Mouse (Mus musculus): ENCODE data around the gene Npr1. TPM values are rescaled to one million over a fixed set of nuclear protein-coding genes. Genes with fewer than 3 reads are reported as not detected.

Npr1 gene
- polyA plus RNA-seq, 1 experiment from 2014 or later: 9.2 TPM

DNA sequence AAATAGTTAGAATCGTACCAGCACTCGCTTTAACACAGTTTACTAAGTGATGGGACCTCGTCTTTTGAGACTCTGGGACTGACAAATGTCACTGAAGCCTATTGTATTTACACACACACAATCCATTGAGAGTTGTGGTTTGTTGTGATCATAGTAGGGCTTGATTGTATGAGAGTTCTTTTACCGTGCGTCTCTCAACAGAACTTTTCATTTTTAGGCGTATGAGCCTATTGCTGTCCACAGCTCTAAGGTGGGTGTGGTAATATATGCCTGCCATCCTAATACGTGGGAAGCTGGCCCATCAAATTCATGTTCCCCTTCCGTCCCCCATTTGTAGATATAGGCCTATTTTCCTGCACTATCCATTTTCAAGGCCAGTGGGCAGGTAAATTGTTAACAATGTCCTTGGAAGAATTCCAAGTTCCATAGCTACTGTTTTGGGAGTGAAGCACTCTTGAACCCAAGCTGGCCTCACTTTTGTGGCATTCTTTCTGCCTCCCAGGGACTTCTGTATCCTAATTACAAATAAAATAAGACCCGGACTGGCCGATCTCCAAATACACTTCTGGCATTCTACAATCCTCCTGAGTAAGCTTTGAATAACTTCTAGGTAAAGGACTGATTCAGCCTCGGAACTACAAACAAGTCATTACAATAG is 31.5 kb downstream of the Npr1 start:
- Histone ChIP-seq H3K4me1 (replicated peaks; ENCODE audit: control insufficient read depth, insufficient read depth, low read length) (peaks cover 32% of the 10 kb centered on the region), H3K27me3 (replicated peaks; ENCODE audit: control insufficient read depth, insufficient read depth, low read length) (no peaks in the 10 kb centered on the region), H3K27ac (ENCODE audit: low read depth, low read length) (peak overlapping the region; percentile 71), H3K4me3 (ENCODE audit: low read depth, low read length) (peak overlapping the region; percentile 63), H3K36me3 (ENCODE audit: control insufficient read depth, insufficient read depth, low read length) (no peaks in the 10 kb centered on the region), H3K4me2 (peak overlapping the region; percentile 76), H3K9me3 (ENCODE audit: control insufficient read depth, low read length) (no peaks in the 10 kb centered on the region), H3K9ac (ENCODE audit: low read depth, low read length) (peak overlapping the region; percentile 54)
- no peak for ATAC-seq (replicated peaks; ENCODE audit: low FRiP score)
- no peak for DNase-seq (ENCODE audit: low spot score)
- WGBS: 53% methylated on average over 11 of the region's 11 CpGs

DNA sequence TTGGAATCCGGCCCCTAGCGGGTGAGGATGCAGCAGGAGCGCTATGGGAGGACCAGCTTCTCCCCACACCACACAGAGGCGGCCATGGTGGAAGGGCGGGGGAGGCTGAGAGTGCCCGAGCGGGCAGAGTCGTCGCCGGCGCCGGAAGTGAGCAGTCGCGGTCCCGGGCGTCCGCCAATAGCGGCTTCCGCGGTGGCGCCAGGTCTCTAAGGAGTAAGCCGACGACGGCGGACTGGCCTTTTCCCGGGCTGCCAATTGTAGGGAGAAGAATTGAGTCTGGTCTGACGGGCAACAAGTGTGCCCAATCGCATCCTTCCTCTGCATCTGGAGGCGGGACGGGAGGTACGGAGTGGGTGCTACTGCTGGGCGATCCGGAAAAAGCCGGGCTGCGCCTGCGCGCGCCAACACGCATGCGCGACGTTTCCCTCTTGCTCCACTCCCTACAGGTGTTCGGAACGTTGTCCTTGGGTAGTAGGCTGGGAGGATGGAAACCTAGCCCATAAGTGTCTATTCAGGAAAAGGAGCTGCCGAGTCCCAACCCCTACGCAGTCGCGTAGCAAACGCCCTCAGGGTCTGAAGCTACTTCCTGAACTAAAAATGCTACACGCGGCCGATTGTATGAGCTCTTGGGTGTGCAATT is 32.2 kb downstream of the Npr1 start, which contains the start of gene Ints3:
TSS of gene Ints3 (minus strand) at position 242 of the 640 bp plus-strand sequence.
- Histone ChIP-seq H3K36me3 (ENCODE audit: control insufficient read depth, insufficient read depth, low read length) (no peaks in the 10 kb centered on the region), H3K4me2 (peak within 1 kb of the TSS; percentile 96), H3K4me3 (ENCODE audit: low read depth, low read length) (peak within 1 kb of the TSS; percentile 63), H3K9me3 (ENCODE audit: control insufficient read depth, low read length) (no peaks in the 10 kb centered on the region), H3K27ac (ENCODE audit: low read depth, low read length) (peak within 1 kb of the TSS; percentile 80), H3K4me1 (replicated peaks; ENCODE audit: control insufficient read depth, insufficient read depth, low read length) (peaks cover 38% of the 10 kb centered on the region), H3K9ac (ENCODE audit: low read depth, low read length) (peak within 1 kb of the TSS; percentile 78), H3K27me3 (replicated peaks; ENCODE audit: control insufficient read depth, insufficient read depth, low read length) (no peaks in the 10 kb centered on the region)
- ATAC-seq (replicated peaks; ENCODE audit: low FRiP score): peak; percentile 99
- peak; percentile 96 for DNase-seq (ENCODE audit: low spot score)
- WGBS: under 1% methylated on average over 52 of the region's 52 CpGs

DNA sequence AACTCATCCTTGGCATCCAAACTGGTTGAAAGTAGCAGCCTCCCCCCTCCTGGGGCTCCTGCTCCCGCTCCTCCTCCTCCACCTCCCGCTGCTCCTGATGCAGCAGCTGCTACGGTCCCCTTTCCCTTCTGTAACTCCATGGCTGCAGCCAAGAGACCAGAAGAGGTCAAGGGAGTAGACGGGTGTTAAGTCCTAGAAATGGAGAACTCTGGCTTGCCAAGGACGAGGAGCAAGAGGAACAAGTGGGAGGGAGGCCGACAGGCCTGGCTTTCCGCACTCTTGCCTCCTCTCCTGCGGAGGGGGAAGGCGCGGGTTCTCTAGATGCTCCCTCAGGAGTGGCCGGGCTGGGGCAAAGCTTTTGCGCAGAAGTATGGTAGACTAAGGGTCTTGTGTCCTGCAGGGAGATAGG is 32.9 kb downstream of the Npr1 start:
- Histone ChIP-seq H3K36me3 (ENCODE audit: control insufficient read depth, insufficient read depth, low read length) (no peaks in the 10 kb centered on the region), H3K9ac (ENCODE audit: low read depth, low read length) (peak overlapping the region; percentile 78), H3K4me1 (replicated peaks; ENCODE audit: control insufficient read depth, insufficient read depth, low read length) (peaks cover 45% of the 10 kb centered on the region), H3K9me3 (ENCODE audit: control insufficient read depth, low read length) (no peaks in the 10 kb centered on the region), H3K4me3 (ENCODE audit: low read depth, low read length) (peak overlapping the region; percentile 63), H3K27me3 (replicated peaks; ENCODE audit: control insufficient read depth, insufficient read depth, low read length) (no peaks in the 10 kb centered on the region), H3K27ac (ENCODE audit: low read depth, low read length) (peak overlapping the region; percentile 80), H3K4me2 (peak overlapping the region; percentile 96)
- ATAC-seq (replicated peaks; ENCODE audit: low FRiP score) (peak; percentile 27), DNase-seq (ENCODE audit: low spot score) (no peak)
- WGBS: 0% methylated on average over 12 of the region's 12 CpGs

GRCm38 (mm10) chr3:90432348-90432747 is 33.3 kb downstream of the Npr1 start:
- DNase-seq (ENCODE audit: low spot score) (no peak), ATAC-seq (replicated peaks; ENCODE audit: low FRiP score) (no peak)
- Histone ChIP-seq H3K9me3 (ENCODE audit: control insufficient read depth, low read length) (no peaks in the 10 kb centered on the region), H3K27ac (ENCODE audit: low read depth, low read length) (peak overlapping the region; percentile 80; the same call in 1 of the 2 replicates), H3K9ac (ENCODE audit: low read depth, low read length) (peak overlapping the region; percentile 78), H3K27me3 (replicated peaks; ENCODE audit: control insufficient read depth, insufficient read depth, low read length) (no peaks in the 10 kb centered on the region), H3K4me1 (replicated peaks; ENCODE audit: control insufficient read depth, insufficient read depth, low read length) (peaks cover 48% of the 10 kb centered on the region), H3K4me3 (ENCODE audit: low read depth, low read length) (peak overlapping the region; percentile 63), H3K4me2 (peak overlapping the region; percentile 96), H3K36me3 (ENCODE audit: control insufficient read depth, insufficient read depth, low read length) (no peaks in the 10 kb centered on the region)
- 16% methylated on average over 2 of the region's 2 CpGs for WGBS

- H3K4me3 ChIP-seq (ENCODE audit: low read depth, low read length): no peak overlapping the region
- H3K9me3 ChIP-seq (ENCODE audit: control insufficient read depth, low read length): no peaks in the 10 kb centered on the region
- no peak overlapping the region for H3K27ac ChIP-seq (ENCODE audit: low read depth, low read length)
- peaks cover 63% of the 10 kb centered on the region for H3K4me1 ChIP-seq (replicated peaks; ENCODE audit: control insufficient read depth, insufficient read depth, low read length)
- H3K36me3 ChIP-seq (ENCODE audit: control insufficient read depth, insufficient read depth, low read length): no peaks in the 10 kb centered on the region
- H3K4me2 ChIP-seq: peak overlapping the region; percentile 3; the same call in 1 of the 2 replicates
- no peaks in the 10 kb centered on the region for H3K27me3 ChIP-seq (replicated peaks; ENCODE audit: control insufficient read depth, insufficient read depth, low read length)
- no peak for ATAC-seq (replicated peaks; ENCODE audit: low FRiP score)
- H3K9ac ChIP-seq (ENCODE audit: low read depth, low read length): no peak overlapping the region
- 73% methylated on average over 3 of the region's 3 CpGs for WGBS
- no peak for DNase-seq (ENCODE audit: low spot score)
Measured at GRCm38 (mm10) chr3:90429576-90429975, 36.1 kb downstream of the Npr1 start.

GRCm38 (mm10) chr3:90428186-90428585 is 37.5 kb downstream of the Npr1 start:
- DNase-seq (ENCODE audit: low spot score): no peak
- H3K36me3 ChIP-seq (ENCODE audit: control insufficient read depth, insufficient read depth, low read length): 0 out of 2 replicates have a peak, but pooled peaks cover 3% of the 10 kb centered on the region
- H3K4me2 ChIP-seq: no peak overlapping the region; the same call in 1 of the 2 replicates
- ATAC-seq (replicated peaks; ENCODE audit: low FRiP score): no peak
- WGBS: 81% methylated on average over 6 of the region's 6 CpGs
- no peaks in the 10 kb centered on the region for H3K27me3 ChIP-seq (replicated peaks; ENCODE audit: control insufficient read depth, insufficient read depth, low read length)
- H3K27ac ChIP-seq (ENCODE audit: low read depth, low read length): no peak overlapping the region
- H3K9ac ChIP-seq (ENCODE audit: low read depth, low read length): no peak overlapping the region
- peaks cover 62% of the 10 kb centered on the region for H3K4me1 ChIP-seq (replicated peaks; ENCODE audit: control insufficient read depth, insufficient read depth, low read length)
- H3K9me3 ChIP-seq (ENCODE audit: control insufficient read depth, low read length): no peaks in the 10 kb centered on the region
- H3K4me3 ChIP-seq (ENCODE audit: low read depth, low read length): no peak overlapping the region

DNA sequence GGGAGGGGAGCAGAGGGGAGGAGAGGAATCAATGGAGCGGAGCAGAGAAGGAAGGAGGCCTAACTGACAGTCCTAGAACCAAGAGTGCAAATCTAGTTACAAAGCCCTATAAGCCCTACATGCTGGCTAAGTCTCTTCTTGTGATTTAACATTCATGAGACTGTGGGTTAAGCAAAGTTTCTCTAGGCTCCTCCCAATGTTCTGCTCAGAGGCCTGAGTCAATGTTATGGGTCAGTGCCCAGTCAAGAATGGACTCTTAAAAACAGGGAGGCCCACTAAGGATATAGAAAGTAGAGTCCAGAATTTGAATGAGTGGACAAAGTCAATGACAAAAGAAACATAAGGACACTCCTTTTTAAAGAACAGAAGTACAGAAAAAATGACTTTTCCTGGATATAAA is 38.1 kb downstream of the Npr1 start:
- H3K9me3 ChIP-seq (ENCODE audit: control insufficient read depth, low read length): no peaks in the 10 kb centered on the region
- H3K4me2 ChIP-seq: no peak overlapping the region
- peaks cover 5% of the 10 kb centered on the region; the same call in 1 of the 2 replicates for H3K36me3 ChIP-seq (ENCODE audit: control insufficient read depth, insufficient read depth, low read length)
- 75% methylated on average over 1 of the region's 1 CpGs for WGBS
- H3K27me3 ChIP-seq (replicated peaks; ENCODE audit: control insufficient read depth, insufficient read depth, low read length): no peaks in the 10 kb centered on the region
- DNase-seq (ENCODE audit: low spot score) (no peak), ATAC-seq (replicated peaks; ENCODE audit: low FRiP score) (no peak)
- peaks cover 62% of the 10 kb centered on the region for H3K4me1 ChIP-seq (replicated peaks; ENCODE audit: control insufficient read depth, insufficient read depth, low read length)
- H3K4me3 ChIP-seq (ENCODE audit: low read depth, low read length): no peak overlapping the region
- H3K9ac ChIP-seq (ENCODE audit: low read depth, low read length): no peak overlapping the region
- no peak overlapping the region for H3K27ac ChIP-seq (ENCODE audit: low read depth, low read length)

- ATAC-seq (replicated peaks; ENCODE audit: low FRiP score) (no peak; the same call in 1 of the 2 replicates), DNase-seq (ENCODE audit: low spot score) (no peak)
- H3K27me3 ChIP-seq (replicated peaks; ENCODE audit: control insufficient read depth, insufficient read depth, low read length): no peaks in the 10 kb centered on the region
- no peak overlapping the region for H3K27ac ChIP-seq (ENCODE audit: low read depth, low read length)
- 71% methylated on average over 2 of the region's 2 CpGs for WGBS
- H3K9ac ChIP-seq (ENCODE audit: low read depth, low read length): no peak overlapping the region
- peaks cover 43% of the 10 kb centered on the region for H3K4me1 ChIP-seq (replicated peaks; ENCODE audit: control insufficient read depth, insufficient read depth, low read length)
- H3K4me3 ChIP-seq (ENCODE audit: low read depth, low read length): no peak overlapping the region
- no peaks in the 10 kb centered on the region for H3K9me3 ChIP-seq (ENCODE audit: control insufficient read depth, low read length)
- H3K4me2 ChIP-seq: no peak overlapping the region
- H3K36me3 ChIP-seq (ENCODE audit: control insufficient read depth, insufficient read depth, low read length): peaks cover 10% of the 10 kb centered on the region; the same call in 1 of the 2 replicates
Measured at GRCm38 (mm10) chr3:90425499-90425898, 40.2 kb downstream of the Npr1 start.
